Comparison of ENCODE assay signal across 8 mouse cellular contexts in genomic region chr13:29984286-29985100, GRCm38 (mm10). TPM values are rescaled to one million over a fixed set of nuclear protein-coding genes. Genes with fewer than 3 reads are reported as not detected.
DNase-seq lines count a peak whose midpoint lies in the region; ATAC-seq and TF ChIP-seq lines count a peak whose summit lies in the region.

No protein-coding gene starts in this region.

- H3K4me1 ChIP-seq in embryonic facial prominence, embryonic 15.5 days, result peaks cover 11% of the 10 kb centered on the region
- H3K4me1 ChIP-seq in heart, embryonic 13.5 days, result peaks cover 42% of the 10 kb centered on the region
- H3K4me1 ChIP-seq in kidney, postnatal 0 days (replicated peaks; ENCODE audit: insufficient read depth, low read length), result no peaks in the 10 kb centered on the region; the same call in 1 of the 2 replicates
- H3K4me1 ChIP-seq in liver, embryonic 13.5 days (replicated peaks), result peaks cover 65% of the 10 kb centered on the region

- peak overlapping the region; percentile 95 for H3K4me2 ChIP-seq in embryonic facial prominence, embryonic 15.5 days (replicated peaks)
- H3K4me2 ChIP-seq in heart, embryonic 13.5 days, result peak overlapping the region; percentile 88
- peak overlapping the region; percentile 100 for H3K4me2 ChIP-seq in kidney, postnatal 0 days (ENCODE audit: low read length)
- peak overlapping the region; percentile 97 for H3K4me2 ChIP-seq in liver, embryonic 13.5 days

- H3K36me3 ChIP-seq in embryonic facial prominence, embryonic 15.5 days, result no peaks in the 10 kb centered on the region
- no peaks in the 10 kb centered on the region for H3K36me3 ChIP-seq in heart, embryonic 13.5 days
- H3K36me3 ChIP-seq in kidney, postnatal 0 days (ENCODE audit: insufficient read depth, low read length), result no peaks in the 10 kb centered on the region
- peaks cover 16% of the 10 kb centered on the region for H3K36me3 ChIP-seq in liver, embryonic 13.5 days
- no peaks in the 10 kb centered on the region for H3K36me3 ChIP-seq in splenic B cell, adult 2 months (ENCODE audit: control insufficient read depth, insufficient read depth, low read length, poor library complexity, severe bottlenecking)

- H3K9me3 ChIP-seq in embryonic facial prominence, embryonic 15.5 days (replicated peaks), result no peaks in the 10 kb centered on the region
- no peaks in the 10 kb centered on the region for H3K9me3 ChIP-seq in heart, embryonic 13.5 days
- H3K9me3 ChIP-seq in kidney, postnatal 0 days (replicated peaks; ENCODE audit: low read length), result no peaks in the 10 kb centered on the region
- H3K9me3 ChIP-seq in liver, embryonic 13.5 days (replicated peaks), result no peaks in the 10 kb centered on the region

- H3K4me3 ChIP-seq in embryonic facial prominence, embryonic 15.5 days (replicated peaks), result peak overlapping the region; percentile 91
- peak overlapping the region; percentile 99 for H3K4me3 ChIP-seq in heart, embryonic 13.5 days
- H3K4me3 ChIP-seq in kidney, postnatal 0 days (replicated peaks; ENCODE audit: low read depth, low read length), result peak overlapping the region; percentile 94
- H3K4me3 ChIP-seq in liver, embryonic 13.5 days (replicated peaks), result peak overlapping the region; percentile 92

- WGBS in embryonic facial prominence, embryonic 15.5 days, result 3% methylated on average over 48 of the region's 69 CpGs
- 0% methylated on average over 45 of the region's 69 CpGs for WGBS in heart, embryonic 13.5 days
- WGBS in kidney, postnatal 0 days, result 0% methylated on average over 54 of the region's 69 CpGs
- WGBS in liver, embryonic 13.5 days (ENCODE audit: insufficient replicate concordance), result under 1% methylated on average over 51 of the region's 69 CpGs

- DNase-seq in A20 (ENCODE audit: low read depth, low spot score), result peak; percentile 90
- DNase-seq in adrenal gland, postnatal 25 days, result peak; percentile 86
- peak; percentile 81 for DNase-seq in kidney, postnatal 0 days (ENCODE audit: low spot score)
- peak; percentile 65 for DNase-seq in liver, embryonic 13.5 days
- peak; percentile 70 for DNase-seq in naive thymus-derived CD4-positive, alpha-beta T cell, adult 2 months (ENCODE audit: low read depth)
- DNase-seq in splenic B cell, adult 2 months (ENCODE audit: low read depth, low spot score), result peak; percentile 84

- ATAC-seq in embryonic facial prominence, embryonic 15.5 days (ENCODE audit: insufficient number of reproducible peaks, low FRiP score, low TSS enrichment, low read depth), result peak; percentile 36
- peak; percentile 23; the same call in 1 of the 2 replicates for ATAC-seq in heart, embryonic 13.5 days (ENCODE audit: extremely low read depth, insufficient number of reproducible peaks, low FRiP score, low TSS enrichment)
- peak; percentile 15 for ATAC-seq in kidney, postnatal 0 days (replicated peaks; ENCODE audit: low FRiP score, low read depth)
- ATAC-seq in liver, embryonic 13.5 days (ENCODE audit: low read depth), result peak; percentile 6

- H3K9ac ChIP-seq in embryonic facial prominence, embryonic 15.5 days, result peak overlapping the region; percentile 95
- peak overlapping the region; percentile 100 for H3K9ac ChIP-seq in heart, embryonic 13.5 days
- H3K9ac ChIP-seq in kidney, postnatal 0 days (ENCODE audit: low read depth, low read length), result peak overlapping the region; percentile 97
- H3K9ac ChIP-seq in liver, embryonic 13.5 days, result peak overlapping the region; percentile 98

- peak overlapping the region; percentile 98 for H3K27ac ChIP-seq in embryonic facial prominence, embryonic 15.5 days (replicated peaks)
- H3K27ac ChIP-seq in heart, embryonic 13.5 days (replicated peaks), result peak overlapping the region; percentile 99
- H3K27ac ChIP-seq in kidney, postnatal 0 days, result peak overlapping the region; percentile 98
- peak overlapping the region; percentile 93 for H3K27ac ChIP-seq in liver, embryonic 13.5 days

- no peaks in the 10 kb centered on the region for H3K27me3 ChIP-seq in embryonic facial prominence, embryonic 15.5 days
- H3K27me3 ChIP-seq in heart, embryonic 13.5 days (replicated peaks), result no peaks in the 10 kb centered on the region
- no peaks in the 10 kb centered on the region for H3K27me3 ChIP-seq in kidney, postnatal 0 days (ENCODE audit: insufficient read depth, low read length)
- H3K27me3 ChIP-seq in liver, embryonic 13.5 days, result no peaks in the 10 kb centered on the region
- H3K27me3 ChIP-seq in splenic B cell, adult 2 months (ENCODE audit: control insufficient read depth, insufficient read depth, low read length, poor library complexity, severe bottlenecking), result no peaks in the 10 kb centered on the region

- TF ChIP-seq CTCF in kidney, postnatal 0 days (IDR thresholded peaks at IDR 0.05; ENCODE audit: low read depth), result peak; percentile 10; the same call in 1 of the 2 replicates

RNA-seq across cellular contexts. Expression of gene E2f3, which starts 1.4 kb away (rescaled TPM):
- total RNA-seq in adrenal gland, postnatal 25 days (2021), result 10.8 and 13.1 TPM in 2 replicates
- polyA plus RNA-seq in embryonic facial prominence, embryonic 15.5 days (2015; fragmentation: Nextera tagmentation; extraction: Ambion mirVana), result 9.7 and 10.1 TPM in 2 replicates
- polyA plus RNA-seq in heart, embryonic 13.5 days (2015; fragmentation: Nextera tagmentation; extraction: Ambion mirVana), result 8.2 and 9.1 TPM in 2 replicates
- 8.2 and 9.2 TPM in 2 replicates for polyA plus RNA-seq in kidney, postnatal 0 days (2015; fragmentation: Nextera tagmentation; extraction: Ambion mirVana)
- 5.4 and 6.9 TPM in 2 replicates for polyA plus RNA-seq in liver, embryonic 13.5 days (2015; fragmentation: Nextera tagmentation; extraction: Ambion mirVana)

Comparison
In these comparisons a context has a peak if more than half of its experiments do, and no peak if none do; other contexts are left out.
1. Peak in every context shown above with its lines: DNase-seq, ATAC-seq, H3K4me3 ChIP-seq and H3K27ac ChIP-seq.